Mouse (Mus musculus): ENCODE data around the gene Klhl32. TPM values are rescaled to one million over a fixed set of nuclear protein-coding genes. Genes with fewer than 3 reads are reported as not detected.
A peak's percentile ranks its signal among the peaks of the same experiment; 100 is the strongest.

The Klhl32 gene
- polyA plus RNA-seq, 1 experiment = 1.9 TPM

- Histone ChIP-seq H3K4me1 (ENCODE audit: control insufficient read depth, insufficient read depth, low read length) (no peaks in the 10 kb centered on the region; the same call in 1 of the 2 replicates), H3K36me3 (ENCODE audit: control insufficient read depth, insufficient read depth, low read length) (no peaks in the 10 kb centered on the region), H3K27me3 (replicated peaks; ENCODE audit: control insufficient read depth, insufficient read depth, low read length) (no peaks in the 10 kb centered on the region), H3K27ac (ENCODE audit: insufficient read depth, low read depth, low read length) (no peak overlapping the region), H3K4me3 (ENCODE audit: insufficient read depth, low read depth, low read length) (no peak overlapping the region)
- no peak for TF ChIP-seq POLR2A (IDR thresholded peaks at IDR 0.05; ENCODE audit: low read depth, low read length)
- TF ChIP-seq CTCF (conservative IDR thresholded peaks at IDR 0.05; ENCODE audit: insufficient read depth, insufficient read length, low read depth, low read length) = peak; percentile 28; the same call in 1 of the 2 replicates
- WGBS = 59% methylated on average over 5 of the region's 5 CpGs
- DNase-seq = peak; percentile 82
These were observed 230.5 kb downstream of the Klhl32 start for GRCm38 (mm10) chr4:24620440-24620839.

- H3K27me3 ChIP-seq (replicated peaks; ENCODE audit: control insufficient read depth, insufficient read depth, low read length) = no peaks in the 10 kb centered on the region
- no peak overlapping the region for H3K4me3 ChIP-seq (ENCODE audit: insufficient read depth, low read depth, low read length)
- no peak overlapping the region for H3K27ac ChIP-seq (ENCODE audit: insufficient read depth, low read depth, low read length)
- DNase-seq = no peak
- H3K36me3 ChIP-seq (ENCODE audit: control insufficient read depth, insufficient read depth, low read length) = no peaks in the 10 kb centered on the region
- no peaks in the 10 kb centered on the region; the same call in 1 of the 2 replicates for H3K4me1 ChIP-seq (ENCODE audit: control insufficient read depth, insufficient read depth, low read length)
- TF ChIP-seq CTCF (conservative IDR thresholded peaks at IDR 0.05; ENCODE audit: insufficient read depth, insufficient read length, low read depth, low read length) = no peak
- no peak for TF ChIP-seq POLR2A (IDR thresholded peaks at IDR 0.05; ENCODE audit: low read depth, low read length)
- 47% methylated on average over 6 of the region's 6 CpGs for WGBS
These were observed 230.9 kb downstream of the Klhl32 start for GRCm38 (mm10) chr4:24620005-24620404.

- no peaks in the 10 kb centered on the region for H3K36me3 ChIP-seq (ENCODE audit: control insufficient read depth, insufficient read depth, low read length)
- no peaks in the 10 kb centered on the region for H3K4me1 ChIP-seq (ENCODE audit: control insufficient read depth, insufficient read depth, low read length)
- H3K4me3 ChIP-seq (ENCODE audit: insufficient read depth, low read depth, low read length) = no peak overlapping the region
- TF ChIP-seq CTCF (conservative IDR thresholded peaks at IDR 0.05; ENCODE audit: insufficient read depth, insufficient read length, low read depth, low read length) = no peak
- TF ChIP-seq POLR2A (IDR thresholded peaks at IDR 0.05; ENCODE audit: low read depth, low read length) = no peak
- H3K27ac ChIP-seq (ENCODE audit: insufficient read depth, low read depth, low read length) = no peak overlapping the region
- 100% methylated on average over 2 of the region's 2 CpGs for WGBS
- no peaks in the 10 kb centered on the region for H3K27me3 ChIP-seq (replicated peaks; ENCODE audit: control insufficient read depth, insufficient read depth, low read length)
- DNase-seq = no peak
These were observed 241.4 kb downstream of the Klhl32 start for GRCm38 (mm10) chr4:24609564-24609963.

GRCm38 (mm10) chr4:24609085-24609484, 241.8 kb downstream of the Klhl32 start:
- WGBS = 75% methylated on average over 3 of the region's 3 CpGs
- Histone ChIP-seq H3K4me1 (ENCODE audit: control insufficient read depth, insufficient read depth, low read length) (no peaks in the 10 kb centered on the region), H3K36me3 (ENCODE audit: control insufficient read depth, insufficient read depth, low read length) (no peaks in the 10 kb centered on the region), H3K27ac (ENCODE audit: insufficient read depth, low read depth, low read length) (no peak overlapping the region), H3K27me3 (replicated peaks; ENCODE audit: control insufficient read depth, insufficient read depth, low read length) (no peaks in the 10 kb centered on the region), H3K4me3 (ENCODE audit: insufficient read depth, low read depth, low read length) (no peak overlapping the region)
- TF ChIP-seq POLR2A (IDR thresholded peaks at IDR 0.05; ENCODE audit: low read depth, low read length) = no peak
- no peak for TF ChIP-seq CTCF (conservative IDR thresholded peaks at IDR 0.05; ENCODE audit: insufficient read depth, insufficient read length, low read depth, low read length)
- no peak for DNase-seq

- 90% methylated on average over 6 of the region's 6 CpGs for WGBS
- Histone ChIP-seq H3K27ac (ENCODE audit: insufficient read depth, low read depth, low read length) (no peak overlapping the region), H3K36me3 (ENCODE audit: control insufficient read depth, insufficient read depth, low read length) (no peaks in the 10 kb centered on the region), H3K4me3 (ENCODE audit: insufficient read depth, low read depth, low read length) (no peak overlapping the region), H3K4me1 (ENCODE audit: control insufficient read depth, insufficient read depth, low read length) (no peaks in the 10 kb centered on the region), H3K27me3 (replicated peaks; ENCODE audit: control insufficient read depth, insufficient read depth, low read length) (no peaks in the 10 kb centered on the region)
- no peak for TF ChIP-seq POLR2A (IDR thresholded peaks at IDR 0.05; ENCODE audit: low read depth, low read length)
- no peak for TF ChIP-seq CTCF (conservative IDR thresholded peaks at IDR 0.05; ENCODE audit: insufficient read depth, insufficient read length, low read depth, low read length)
- DNase-seq = no peak
These were observed 249.2 kb downstream of the Klhl32 start for GRCm38 (mm10) chr4:24601711-24602110.

- Histone ChIP-seq H3K4me1 (ENCODE audit: control insufficient read depth, insufficient read depth, low read length) (no peaks in the 10 kb centered on the region), H3K4me3 (ENCODE audit: insufficient read depth, low read depth, low read length) (no peak overlapping the region), H3K36me3 (ENCODE audit: control insufficient read depth, insufficient read depth, low read length) (no peaks in the 10 kb centered on the region), H3K27ac (ENCODE audit: insufficient read depth, low read depth, low read length) (no peak overlapping the region), H3K27me3 (replicated peaks; ENCODE audit: control insufficient read depth, insufficient read depth, low read length) (no peaks in the 10 kb centered on the region)
- 47% methylated on average over 1 of the region's 1 CpGs for WGBS
- TF ChIP-seq CTCF (conservative IDR thresholded peaks at IDR 0.05; ENCODE audit: insufficient read depth, insufficient read length, low read depth, low read length) (no peak), POLR2A (IDR thresholded peaks at IDR 0.05; ENCODE audit: low read depth, low read length) (no peak)
- peak; percentile 33 for DNase-seq
These were observed 252.3 kb downstream of the Klhl32 start for GRCm38 (mm10) chr4:24598637-24599036.

- Histone ChIP-seq H3K36me3 (ENCODE audit: control insufficient read depth, insufficient read depth, low read length) (no peaks in the 10 kb centered on the region), H3K4me1 (ENCODE audit: control insufficient read depth, insufficient read depth, low read length) (no peaks in the 10 kb centered on the region), H3K4me3 (ENCODE audit: insufficient read depth, low read depth, low read length) (no peak overlapping the region), H3K27ac (ENCODE audit: insufficient read depth, low read depth, low read length) (no peak overlapping the region), H3K27me3 (replicated peaks; ENCODE audit: control insufficient read depth, insufficient read depth, low read length) (no peaks in the 10 kb centered on the region)
- 81% methylated on average over 6 of the region's 6 CpGs for WGBS
- DNase-seq = no peak
- TF ChIP-seq CTCF (conservative IDR thresholded peaks at IDR 0.05; ENCODE audit: insufficient read depth, insufficient read length, low read depth, low read length) (no peak), POLR2A (IDR thresholded peaks at IDR 0.05; ENCODE audit: low read depth, low read length) (no peak)
These were observed 253.8 kb downstream of the Klhl32 start for GRCm38 (mm10) chr4:24596942-24597611.
